Mouse (Mus musculus) 416B (cell line): ENCODE results near the gene Lpcat3.

Experiments
- DNase-seq: peaks from one replicate; pipeline ENCODE4 v3.0.0; 2011; ENCODE audit warnings: low read depth

The Lpcat3 gene

DNA sequence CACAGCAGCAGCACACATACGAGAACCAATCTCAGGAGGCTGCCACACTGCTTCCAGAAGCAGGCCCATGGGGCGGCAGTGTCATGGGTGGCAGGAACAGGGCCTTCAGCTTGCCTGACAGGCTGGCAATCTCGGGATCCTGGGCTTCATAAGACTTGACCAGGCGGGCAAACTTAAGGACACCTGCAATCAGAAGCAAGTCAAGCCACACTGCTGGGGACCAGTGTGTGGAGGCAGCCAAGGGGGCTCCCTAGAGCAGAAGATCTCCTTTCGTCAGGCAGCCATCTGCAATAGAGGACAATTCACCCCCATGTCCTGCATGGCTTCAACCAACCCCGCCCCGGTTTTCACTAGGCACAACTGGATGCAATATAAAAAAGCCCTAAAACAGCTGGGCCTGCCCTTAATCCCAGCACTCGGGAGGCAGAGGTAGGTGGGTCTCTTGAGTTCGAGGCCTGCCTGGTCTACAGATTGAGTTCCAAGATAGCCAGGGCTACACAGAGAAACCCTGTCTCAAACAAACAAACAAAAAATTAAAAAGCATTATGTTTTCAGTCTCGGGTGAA lies 76.5 kb downstream of the Lpcat3 start:
- DNase-seq: no peak

DNA sequence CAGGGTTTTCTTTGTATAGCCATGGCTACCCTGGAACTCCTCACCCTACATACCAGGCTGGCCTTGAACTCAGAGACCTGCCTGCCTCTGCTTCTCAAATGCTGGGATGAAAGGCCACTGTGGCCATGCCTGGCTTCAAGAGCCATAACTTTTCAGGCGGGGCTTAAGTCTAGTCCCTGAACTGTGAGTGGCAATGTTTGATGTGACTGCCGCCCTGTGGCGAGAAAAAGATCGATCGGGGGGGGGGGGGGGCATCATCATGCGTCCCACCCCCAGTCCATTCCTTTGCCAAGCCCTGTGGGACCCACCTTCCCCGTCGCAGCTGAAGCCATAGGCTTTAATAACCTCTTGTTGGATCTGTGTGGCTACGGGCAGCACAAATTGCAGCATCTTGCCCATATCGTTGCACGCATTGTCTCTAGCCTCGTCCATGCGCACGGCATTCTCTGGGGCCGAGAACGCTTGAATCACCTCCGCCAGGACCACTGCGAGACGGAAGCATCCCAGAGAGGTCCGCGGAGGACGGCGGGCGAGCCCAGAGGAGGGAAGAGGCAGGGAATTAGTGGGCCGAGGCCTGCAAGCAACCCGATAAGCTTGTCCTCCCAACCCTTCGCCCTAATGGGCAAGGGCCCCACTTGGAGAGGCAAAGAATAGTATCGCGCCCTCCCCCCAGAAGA lies 77.5 kb downstream of the Lpcat3 start:
- DNase-seq: peak; percentile 86

DNA sequence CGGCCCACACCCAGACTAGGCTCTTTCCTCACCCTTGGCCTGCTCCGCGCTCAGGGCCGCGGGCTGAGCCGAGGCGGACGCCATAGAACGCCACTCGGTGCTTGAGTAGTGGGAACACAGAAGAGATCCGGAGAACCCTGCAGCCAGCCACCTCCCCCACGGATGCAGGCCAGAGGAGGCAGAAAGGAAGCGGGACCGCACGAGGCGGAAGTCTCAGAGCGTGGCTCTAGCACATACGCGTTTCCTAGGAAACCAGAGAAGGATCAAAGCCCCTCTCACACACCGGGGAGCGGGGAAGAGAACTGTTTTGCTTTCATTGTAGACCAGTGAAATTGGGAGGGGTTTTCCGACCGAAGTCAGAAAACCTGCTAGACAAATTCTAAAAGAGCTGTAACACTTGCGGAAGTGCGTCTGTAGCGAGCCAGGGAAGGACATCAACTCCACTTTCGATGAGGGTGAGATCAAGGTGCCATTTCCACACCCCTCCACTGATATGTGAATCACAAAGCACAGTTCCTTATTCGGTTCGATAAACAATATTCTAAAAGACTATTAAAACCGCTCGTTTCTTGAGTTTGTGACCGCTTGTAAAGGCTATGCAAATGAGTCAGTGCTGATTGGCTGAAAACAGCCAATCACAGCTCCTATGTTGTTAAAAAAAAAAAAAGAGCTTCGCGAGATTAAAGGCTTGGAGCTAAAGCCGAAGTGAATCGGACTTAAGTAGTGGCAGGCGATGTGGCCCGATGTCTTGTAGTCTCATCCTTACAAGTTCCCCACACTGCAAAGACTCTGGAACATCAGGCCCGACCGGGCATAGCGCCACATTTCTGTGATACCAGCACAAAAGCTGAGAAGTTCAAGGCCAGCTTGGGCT lies 78.3 kb downstream of the Lpcat3 start, which contains the start of gene Grcc10:
TSS of gene Grcc10 (minus strand) at position 487 of the 874 bp plus-strand sequence.
- peak; percentile 99 for DNase-seq

DNA sequence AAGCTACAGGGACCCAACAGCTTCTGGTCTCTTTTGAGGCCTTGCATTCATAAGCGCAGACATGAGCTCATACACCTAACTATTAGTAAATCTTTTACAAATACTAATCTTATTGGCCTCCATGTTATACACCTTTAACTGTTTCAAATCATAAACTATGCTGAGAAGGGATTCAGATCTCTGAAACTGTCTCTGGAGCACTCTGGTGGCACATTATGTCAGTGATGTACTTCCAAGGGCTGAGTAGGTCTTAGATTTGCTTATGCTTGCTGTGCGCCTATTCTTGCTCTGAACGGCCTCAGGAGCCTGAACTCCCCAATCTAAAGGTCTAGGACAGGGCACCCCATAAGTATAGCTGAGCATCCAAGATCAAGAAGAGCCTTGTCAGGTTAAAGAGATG lies 79.0 kb downstream of the Lpcat3 start:
- no peak for DNase-seq

DNA sequence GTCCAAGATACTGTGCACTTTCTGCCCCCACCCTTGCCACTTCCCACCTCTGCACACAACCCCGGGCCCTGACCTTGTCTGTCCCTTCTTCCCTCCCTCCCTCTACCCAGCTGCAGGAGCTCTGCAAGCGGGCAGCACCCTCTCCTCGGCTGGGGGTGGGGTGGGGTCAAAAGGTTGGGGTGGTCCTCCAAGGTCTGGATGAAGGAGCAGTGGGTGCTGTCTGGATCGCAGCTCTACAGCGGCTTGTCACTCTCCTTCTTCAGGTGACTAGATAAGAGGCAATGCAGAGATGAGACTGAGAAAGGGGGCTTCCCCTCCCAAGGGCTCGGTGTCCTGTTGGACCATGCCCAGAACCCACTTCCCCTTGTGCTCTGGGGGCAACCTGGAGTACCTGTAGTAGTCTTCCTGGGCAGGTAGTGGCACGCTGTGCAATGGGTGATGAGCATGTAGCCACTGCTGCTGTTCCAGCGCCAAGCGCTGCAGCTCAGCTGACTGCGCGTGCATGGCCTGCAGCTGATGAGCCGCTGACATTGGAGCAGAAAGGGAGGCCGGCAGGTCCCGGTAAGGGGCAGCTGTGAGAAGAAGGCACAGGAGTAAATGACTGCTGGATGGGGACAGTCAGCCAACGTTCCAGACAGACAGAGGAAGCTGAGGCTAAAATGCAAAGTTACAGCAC lies 80.2 kb downstream of the Lpcat3 start:
- DNase-seq: no peak

GRCm38 (mm10) chr6:124743647-124744046 lies 80.8 kb downstream of the Lpcat3 start:
- no peak for DNase-seq

- no peak for DNase-seq
Observed at GRCm38 (mm10) chr6:124744755-124745321, 82.0 kb downstream of the Lpcat3 start.

GRCm38 (mm10) chr6:124745490-124746295 lies 82.9 kb downstream of the Lpcat3 start:
- peak; percentile 95 for DNase-seq

DNA sequence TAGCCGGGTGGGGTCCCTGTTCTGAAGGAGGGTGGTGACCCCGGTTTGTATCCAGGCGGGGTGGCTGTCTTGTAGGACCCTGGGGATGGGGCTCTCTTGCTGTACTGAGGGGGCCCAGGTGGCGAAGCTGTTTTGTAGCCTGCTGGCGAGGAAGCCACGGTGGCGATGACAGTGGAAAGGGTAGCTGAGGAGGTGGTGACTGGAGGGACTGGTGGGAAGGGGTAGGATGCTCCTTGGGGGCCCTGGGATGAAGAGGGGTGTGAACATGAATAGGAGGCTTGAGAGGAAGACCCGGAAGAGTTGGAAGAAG lies 83.4 kb downstream of the Lpcat3 start:
- no peak for DNase-seq

- no peak for DNase-seq
Observed at GRCm38 (mm10) chr6:124746654-124747632, 84.1 kb downstream of the Lpcat3 start.

DNA sequence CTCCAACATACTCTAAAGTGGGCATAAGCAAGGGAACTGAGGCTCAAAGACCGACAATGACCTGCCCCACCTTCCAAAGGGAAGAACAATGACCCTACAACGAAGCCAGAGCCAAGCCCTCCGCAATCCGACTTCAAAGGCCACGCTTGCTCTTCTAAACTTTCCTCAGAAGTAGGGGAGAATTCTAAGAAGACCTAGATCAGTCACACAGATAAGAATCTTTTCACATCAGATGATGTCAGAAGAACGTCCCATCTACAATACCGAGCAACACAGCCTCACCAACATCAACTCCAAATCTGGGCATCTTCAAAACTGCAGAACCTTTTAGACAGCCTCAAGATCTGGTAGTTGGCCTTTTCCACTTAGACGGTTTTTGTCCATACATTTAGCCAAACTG lies 87.6 kb downstream of the Lpcat3 start:
- DNase-seq: no peak

GRCm38 (mm10) chr6:124753861-124754260 lies 91.0 kb downstream of the Lpcat3 start:
- peak; percentile 21 for DNase-seq
